Mouse (Mus musculus) cerebellum, adult (tissue): ENCODE data around the gene Bax.

ENCODE experiments used
- ATAC-seq: cut with Nextera tagmentation; 2 replicates; pipeline ENCODE4 v1.9.2; 2017; ENCODE audit warnings: mild to moderate bottlenecking, moderate library complexity, mixed read lengths; ENCODE audit not compliant: insufficient number of reproducible peaks, low FRiP score, low TSS enrichment

Bax gene

DNA sequence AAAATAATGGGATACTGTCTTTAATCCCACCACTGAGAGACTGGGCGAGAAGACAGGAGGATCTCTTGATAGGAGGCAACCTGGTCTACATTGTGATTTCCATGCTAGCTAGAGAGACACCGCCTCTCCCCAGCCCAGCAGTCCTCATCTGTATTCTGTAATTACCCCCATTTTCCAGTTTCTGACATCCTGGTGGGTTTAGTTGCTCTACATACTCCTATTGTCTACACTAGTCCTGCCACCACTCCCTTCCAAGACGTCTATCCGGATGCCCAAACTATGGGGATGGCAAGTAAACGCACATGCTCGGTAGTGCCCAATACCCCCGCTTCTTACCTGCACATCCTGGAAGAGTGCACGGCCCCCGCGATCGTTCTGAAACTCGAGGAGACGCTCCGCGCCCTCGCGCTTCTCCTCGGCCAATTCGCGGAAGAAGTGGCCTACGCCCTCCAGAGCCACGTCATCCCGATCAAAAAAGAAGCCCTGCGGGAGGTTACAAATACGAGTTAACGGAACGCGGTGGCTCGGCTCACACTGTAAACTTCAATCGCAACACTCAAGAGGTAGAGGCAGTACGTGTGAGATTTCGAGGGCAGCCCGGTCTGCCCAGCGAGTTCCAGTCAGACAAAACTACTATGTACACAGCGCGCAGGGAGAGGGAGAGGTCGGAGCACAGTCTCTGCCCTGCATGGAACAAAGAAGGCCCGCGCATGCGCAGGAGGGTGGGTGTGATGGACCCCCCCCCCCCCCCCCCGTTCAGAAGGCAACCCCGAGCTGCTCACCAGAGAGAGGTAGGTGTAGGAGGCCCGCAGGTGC, 7.7 kb downstream of the Bax start:
- peak; percentile 59; the same call in 1 of the 2 replicates for ATAC-seq

GRCm38 (mm10) chr7:45457204-45458060, 9.3 kb downstream of the Bax start:
- ATAC-seq, result no peak

- no peak for ATAC-seq
Observed at GRCm38 (mm10) chr7:45456721-45457203, 9.9 kb downstream of the Bax start.

DNA sequence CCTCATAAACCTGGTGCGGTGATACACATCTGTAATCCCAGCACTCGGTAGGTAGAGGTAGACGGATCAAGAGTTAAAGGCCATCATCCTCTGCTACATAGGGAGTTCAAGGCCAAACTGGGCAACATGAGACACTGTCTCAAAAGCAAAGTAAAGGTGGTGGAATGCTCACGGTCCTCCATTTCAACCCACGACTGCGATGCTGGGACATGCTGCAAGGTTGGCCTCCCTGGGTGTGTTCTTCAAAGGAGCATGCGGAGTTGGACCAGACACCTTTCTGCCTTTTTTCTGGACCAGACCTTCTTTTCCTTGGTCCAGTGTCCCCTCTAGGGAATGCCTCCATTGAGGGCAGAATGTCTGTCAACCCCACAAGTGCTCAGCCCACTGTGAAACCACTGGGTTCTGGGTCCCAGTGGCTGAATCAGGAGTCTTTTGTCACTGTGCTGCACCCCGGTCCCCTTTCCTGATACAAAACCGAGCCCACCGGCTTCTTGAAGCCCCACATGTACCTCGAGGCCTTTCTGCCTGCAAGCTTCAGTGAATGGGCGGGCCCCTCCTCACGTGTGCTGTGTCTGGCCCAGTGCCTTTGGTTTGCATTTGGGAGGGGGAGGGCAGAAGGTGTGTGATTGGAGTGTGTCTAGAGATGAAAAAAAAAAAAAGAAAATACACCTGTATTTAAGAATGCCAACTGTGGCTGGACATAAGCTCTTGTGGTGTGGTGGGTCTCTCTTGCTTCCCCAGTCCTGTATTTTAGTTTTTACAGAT, 10.6 kb downstream of the Bax start:
- ATAC-seq, result no peak

DNA sequence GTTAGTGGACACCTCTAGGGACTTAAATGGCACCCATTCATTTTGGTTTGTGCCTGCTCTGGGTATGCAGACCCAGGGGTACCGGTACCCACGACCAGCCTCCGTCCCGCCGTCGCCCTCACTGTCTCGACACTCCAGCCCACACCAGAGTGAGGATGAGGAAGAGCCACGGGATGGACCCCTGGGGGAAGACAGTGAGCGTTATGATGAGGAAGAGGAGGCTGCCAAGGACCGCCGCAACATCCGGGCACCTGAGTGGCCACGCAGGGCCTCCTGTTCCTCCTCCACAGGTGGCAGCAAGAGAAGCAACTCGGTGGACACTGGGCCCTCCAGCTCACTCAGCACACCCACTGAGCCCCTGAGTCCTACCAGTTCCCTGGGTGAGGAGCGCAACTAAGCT, 11.7 kb downstream of the Bax start:
- ATAC-seq, result no peak

GRCm38 (mm10) chr7:45451344-45451982, 15.2 kb downstream of the Bax start:
- peak; percentile 75; the same call in 1 of the 2 replicates for ATAC-seq

DNA sequence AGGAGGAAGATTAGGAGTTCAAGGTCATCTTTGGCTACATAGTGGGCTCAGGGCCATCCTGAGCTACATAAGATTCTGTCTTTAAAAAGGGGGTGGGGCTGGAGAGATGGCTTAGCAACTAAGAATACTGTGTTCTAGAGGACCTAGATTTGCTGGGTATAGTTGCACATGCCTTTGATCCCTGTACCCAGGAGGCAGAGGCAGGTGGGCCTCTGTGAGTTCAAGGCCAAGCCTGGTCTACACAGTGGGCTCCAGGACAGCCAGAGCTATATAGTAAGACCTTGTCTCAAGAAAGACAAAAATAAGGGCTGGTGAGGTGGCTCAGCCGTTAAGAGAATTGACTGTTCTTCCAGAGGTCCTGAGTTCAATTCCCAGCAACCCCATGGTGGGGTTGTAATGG, 16.7 kb downstream of the Bax start:
- no peak for ATAC-seq

DNA sequence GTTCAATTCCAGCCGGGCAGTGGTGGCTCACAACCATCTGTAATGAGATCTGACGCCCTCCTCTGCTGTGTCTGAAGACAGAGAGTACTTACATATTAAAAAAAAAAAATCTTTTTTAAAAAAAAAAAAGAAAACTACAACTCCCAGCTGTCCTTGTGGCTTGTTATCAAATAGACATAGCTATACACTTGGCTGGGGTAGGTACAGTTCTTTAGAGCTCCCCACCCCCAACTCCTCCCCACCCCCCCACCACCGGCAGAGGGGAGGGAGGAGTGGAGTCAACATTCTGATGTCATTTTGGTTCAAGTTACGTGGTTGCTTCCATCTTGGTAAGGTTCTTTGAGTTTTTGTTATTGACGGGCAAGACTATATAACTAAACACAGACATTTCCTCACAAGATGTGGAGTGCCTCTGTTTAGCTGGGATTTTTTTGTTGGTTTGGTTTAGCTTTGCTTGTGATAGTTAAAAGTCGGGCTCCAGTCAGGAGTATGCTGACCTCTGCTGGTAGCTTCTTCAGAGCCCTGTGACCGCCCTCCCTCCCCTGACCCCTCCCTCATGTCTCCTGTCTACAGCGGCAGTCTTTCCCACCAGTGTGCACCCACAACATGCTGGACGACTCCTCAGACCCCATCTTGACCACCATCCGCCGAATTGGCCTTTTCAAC, 19.2 kb downstream of the Bax start:
- ATAC-seq, result no peak

DNA sequence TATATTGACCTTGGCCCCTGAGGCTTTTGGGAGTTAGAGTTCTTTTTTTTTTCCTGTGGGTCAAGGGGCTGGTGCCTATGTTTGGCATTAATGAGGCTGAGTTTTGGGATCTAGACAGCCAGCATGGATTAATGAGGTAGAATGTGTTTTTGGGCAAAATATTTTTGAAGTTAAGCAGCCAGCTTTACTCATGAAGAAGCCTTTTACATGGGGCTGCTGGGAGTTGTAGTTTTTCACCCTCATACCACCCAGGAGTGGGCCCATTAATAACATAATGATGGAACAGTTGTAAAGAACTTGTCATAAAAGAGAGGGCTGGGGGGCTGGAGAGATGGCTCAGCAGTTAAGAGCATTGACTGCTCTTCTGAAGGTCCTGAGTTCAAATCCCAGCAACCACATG, 20.1 kb downstream of the Bax start:
- ATAC-seq, result no peak

DNA sequence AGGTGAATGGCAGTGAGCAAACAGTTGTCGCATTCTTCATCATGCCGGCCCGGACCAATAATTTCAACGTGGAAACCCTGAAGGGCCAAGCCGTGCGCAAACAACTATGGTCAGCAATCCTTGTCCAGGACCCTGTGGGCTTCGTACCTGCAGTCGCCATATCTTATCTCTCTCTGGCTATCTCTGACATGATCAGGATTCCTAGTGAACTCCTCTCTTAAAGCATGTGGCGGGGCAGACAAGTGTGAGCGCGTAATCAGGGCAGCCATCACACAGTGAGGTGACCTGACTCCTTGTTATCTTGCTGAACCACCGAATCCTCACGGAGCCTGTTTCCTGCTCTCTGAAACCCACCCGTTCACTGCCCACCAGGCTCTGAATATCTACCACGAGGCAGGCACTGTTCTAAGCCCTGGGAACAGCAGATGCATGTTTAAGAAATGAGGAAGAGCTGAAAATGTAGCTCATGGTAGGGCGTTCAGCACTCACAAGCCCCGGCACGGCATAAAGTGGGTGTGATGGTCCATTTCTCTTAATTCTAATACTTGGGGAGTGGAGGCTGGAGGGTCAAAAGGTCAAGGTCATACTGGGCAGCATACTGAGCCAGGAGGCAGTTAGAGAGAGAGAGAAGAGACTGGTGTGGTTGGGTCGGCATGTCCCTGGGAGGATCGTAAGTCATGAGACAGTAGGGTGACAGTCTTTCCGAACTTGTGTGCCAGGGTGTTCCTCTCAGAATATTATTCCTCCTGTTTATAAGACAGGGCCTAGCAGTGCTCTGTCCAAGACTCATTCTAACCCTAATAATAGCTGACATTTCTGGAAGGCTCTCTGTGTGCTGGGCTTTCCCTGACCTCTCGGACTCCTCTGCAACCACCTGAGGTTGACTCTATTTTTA, 22.9 kb downstream of the Bax start:
- no peak for ATAC-seq

- ATAC-seq, result no peak
Observed at GRCm38 (mm10) chr7:45437521-45438276, 29.0 kb downstream of the Bax start, which contains the start of gene Ruvbl2. Ruvbl2 (minus strand) TSS chr7:45438096.

GRCm38 (mm10) chr7:45437046-45437445, 29.7 kb downstream of the Bax start:
- ATAC-seq, result no peak

GRCm38 (mm10) chr7:45436444-45436843, 30.3 kb downstream of the Bax start:
- ATAC-seq, result no peak

- peak; percentile 1; the same call in 1 of the 2 replicates for ATAC-seq
Observed at GRCm38 (mm10) chr7:45435038-45435437, 31.7 kb downstream of the Bax start.

- ATAC-seq, result peak; percentile 85
Observed at GRCm38 (mm10) chr7:45434203-45435015, 32.3 kb downstream of the Bax start, which contains the start of gene Gys1. Gys1 (plus strand) TSS chr7:45434844.

- ATAC-seq, result no peak
Observed at GRCm38 (mm10) chr7:45433835-45434202, 32.9 kb downstream of the Bax start.

- ATAC-seq, result no peak
Observed at GRCm38 (mm10) chr7:45426556-45426955, 40.1 kb downstream of the Bax start.
